Mouse (Mus musculus): ENCODE measurements around the gene Slc9a3r1. TPM values are rescaled to one million over a fixed set of nuclear protein-coding genes. Genes with fewer than 3 reads are reported as not detected.
A peak's percentile ranks its signal among the peaks of the same experiment; 100 is the strongest.

The Slc9a3r1 gene
- total RNA-seq, 2 experiments from 2014 or later: 20.4 to 28.3 TPM

DNA sequence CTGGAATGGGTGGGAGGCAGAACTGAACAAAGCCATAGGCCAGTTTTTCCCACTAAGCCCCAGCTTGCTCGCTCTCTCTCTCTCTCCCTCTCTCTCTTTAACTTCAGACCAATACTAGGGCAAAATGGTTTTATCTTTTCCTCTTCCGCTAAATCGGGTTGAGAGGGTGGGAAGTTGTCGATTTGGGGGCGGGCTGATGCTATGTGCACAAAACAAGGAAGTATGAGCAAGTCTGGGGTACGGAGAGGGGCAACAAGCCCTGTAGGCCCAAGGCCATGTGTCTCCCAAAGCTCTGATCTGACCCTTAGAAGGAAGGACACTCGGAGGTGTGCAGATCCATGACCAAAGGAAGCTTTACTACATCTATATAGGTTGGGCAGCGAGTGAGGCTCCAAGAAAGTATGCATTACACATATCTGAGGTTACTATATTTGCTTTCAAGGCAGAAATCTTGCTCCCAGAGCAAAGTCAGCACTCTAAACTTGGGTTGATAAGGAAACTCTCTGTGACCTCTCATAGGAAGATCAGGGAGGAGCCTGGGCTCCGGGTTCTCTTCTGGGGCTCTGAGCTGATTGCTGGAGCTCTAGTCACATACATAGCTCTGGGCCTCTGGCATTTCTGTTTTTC lies 1.4 kb upstream of the Slc9a3r1 start:
- no peak for ATAC-seq (replicated peaks; ENCODE audit: low FRiP score, low TSS enrichment, poor library complexity, severe bottlenecking)

DNA sequence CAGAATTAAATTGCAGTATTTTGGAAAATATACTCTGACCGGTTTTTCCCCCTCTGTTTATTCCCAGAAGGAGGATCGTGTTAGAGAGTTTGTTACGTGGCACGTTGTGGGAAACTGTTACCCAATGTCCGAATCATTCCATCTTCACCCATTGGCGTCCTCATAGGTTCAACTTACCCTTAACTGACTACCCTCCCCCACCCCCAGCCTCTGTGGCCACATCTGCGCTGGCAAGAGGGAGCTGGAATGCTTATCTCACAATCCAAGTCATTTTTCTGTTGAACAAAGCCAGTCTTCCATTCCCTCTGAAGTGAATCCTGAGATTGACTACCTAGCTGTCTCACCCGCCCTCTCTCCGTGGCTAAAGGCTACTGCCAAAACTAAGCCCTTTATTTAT lies 938 bp upstream of the Slc9a3r1 start:
- ATAC-seq (replicated peaks; ENCODE audit: low FRiP score, low TSS enrichment, poor library complexity, severe bottlenecking): no peak

DNA sequence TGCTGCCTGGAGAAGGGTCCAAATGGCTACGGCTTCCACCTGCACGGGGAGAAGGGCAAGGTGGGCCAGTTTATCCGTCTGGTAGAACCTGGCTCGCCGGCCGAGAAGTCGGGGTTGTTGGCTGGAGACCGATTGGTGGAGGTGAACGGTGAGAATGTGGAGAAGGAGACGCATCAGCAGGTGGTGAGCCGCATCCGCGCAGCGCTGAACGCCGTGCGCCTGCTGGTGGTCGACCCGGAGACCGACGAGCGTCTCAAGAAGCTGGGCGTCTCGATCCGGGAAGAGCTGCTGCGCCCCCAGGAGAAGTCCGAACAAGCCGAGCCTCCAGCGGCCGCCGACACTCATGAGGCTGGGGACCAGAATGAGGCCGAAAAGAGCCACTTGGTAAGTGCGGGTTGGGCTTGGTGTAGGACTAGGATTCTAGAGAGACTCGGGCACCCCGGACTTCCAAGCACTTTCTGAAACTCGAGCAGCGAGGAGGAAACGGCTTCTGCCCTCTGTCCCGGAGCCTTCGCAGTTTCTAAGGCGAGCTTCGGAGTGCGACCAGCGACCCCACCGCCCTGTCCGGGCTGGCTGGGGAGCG lies 518 bp downstream of the Slc9a3r1 start:
- ATAC-seq (replicated peaks; ENCODE audit: low FRiP score, low TSS enrichment, poor library complexity, severe bottlenecking): peak; percentile 12; the same call in 1 of the 2 replicates

DNA sequence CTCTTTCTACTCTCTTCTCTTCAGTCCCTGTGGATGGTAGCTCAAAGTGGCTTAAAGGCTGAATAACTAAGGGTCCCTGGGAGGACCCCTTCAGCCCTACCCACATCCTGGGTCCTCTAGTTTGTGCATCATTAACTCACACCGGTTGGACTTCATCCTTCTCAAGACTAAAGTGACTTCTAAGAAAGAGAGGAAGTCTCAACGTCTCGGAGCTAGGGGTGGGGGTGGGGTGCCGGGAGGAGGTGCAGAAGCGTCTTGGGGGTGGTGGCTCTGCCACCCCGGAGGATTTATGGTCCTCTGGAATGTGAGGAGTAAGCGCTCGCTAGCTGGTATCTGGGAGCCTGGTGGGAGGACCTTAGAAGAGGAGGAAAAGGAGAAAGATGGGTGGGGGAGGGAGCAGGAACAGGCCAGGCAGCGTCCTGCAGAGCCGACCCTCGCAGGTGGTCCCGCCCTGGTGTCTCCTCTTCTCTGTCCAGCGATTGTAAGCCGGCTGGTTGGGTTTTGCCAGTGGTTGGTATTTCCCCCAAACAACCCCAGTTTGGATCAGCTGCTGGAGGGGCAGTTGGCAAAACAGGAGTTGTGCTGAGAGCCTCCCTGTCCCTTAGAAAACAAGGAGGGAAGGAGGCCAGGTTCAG lies 1.3 kb downstream of the Slc9a3r1 start:
- no peak for ATAC-seq (replicated peaks; ENCODE audit: low FRiP score, low TSS enrichment, poor library complexity, severe bottlenecking)

DNA sequence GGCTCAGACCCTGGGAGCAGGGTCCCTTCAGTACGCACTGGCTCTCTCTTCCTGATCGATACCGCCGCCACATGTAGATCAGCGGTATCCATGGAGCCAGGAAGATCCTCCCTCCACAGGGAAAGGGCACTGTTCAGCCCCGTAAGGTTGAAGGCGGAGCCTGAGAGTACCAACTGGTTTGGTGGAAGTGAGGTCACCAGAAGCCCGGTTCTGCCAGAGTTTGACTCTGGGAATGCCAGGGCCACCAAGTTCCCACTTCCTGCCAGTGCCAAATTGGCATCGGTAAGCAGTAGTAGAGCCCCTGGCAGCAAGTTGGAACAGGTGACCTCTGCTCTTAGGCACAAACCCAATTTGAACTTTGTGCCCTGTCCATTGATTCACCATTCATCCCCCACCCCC lies 1.8 kb downstream of the Slc9a3r1 start:
- ATAC-seq (replicated peaks; ENCODE audit: low FRiP score, low TSS enrichment, poor library complexity, severe bottlenecking): no peak

DNA sequence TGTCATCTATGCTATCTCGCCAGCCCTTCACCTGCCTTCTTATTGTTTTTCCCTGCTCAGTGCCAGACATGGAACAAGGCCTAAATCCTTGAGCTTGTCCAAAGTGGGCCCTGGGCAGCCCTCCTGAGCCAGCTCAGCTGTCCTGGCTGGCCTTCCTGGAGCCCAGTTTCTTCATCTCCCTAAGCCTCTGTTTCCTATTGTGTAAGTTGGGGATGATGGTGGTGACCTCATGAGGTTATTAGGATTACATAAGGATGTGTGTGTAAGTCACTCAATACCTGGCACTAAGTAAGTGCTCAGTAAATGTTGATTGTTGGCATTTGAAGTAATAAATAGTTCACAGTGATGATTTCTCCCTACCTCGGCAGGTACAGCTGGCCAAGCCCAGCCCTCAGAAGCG lies 3.6 kb downstream of the Slc9a3r1 start:
- no peak for ATAC-seq (replicated peaks; ENCODE audit: low FRiP score, low TSS enrichment, poor library complexity, severe bottlenecking)

DNA sequence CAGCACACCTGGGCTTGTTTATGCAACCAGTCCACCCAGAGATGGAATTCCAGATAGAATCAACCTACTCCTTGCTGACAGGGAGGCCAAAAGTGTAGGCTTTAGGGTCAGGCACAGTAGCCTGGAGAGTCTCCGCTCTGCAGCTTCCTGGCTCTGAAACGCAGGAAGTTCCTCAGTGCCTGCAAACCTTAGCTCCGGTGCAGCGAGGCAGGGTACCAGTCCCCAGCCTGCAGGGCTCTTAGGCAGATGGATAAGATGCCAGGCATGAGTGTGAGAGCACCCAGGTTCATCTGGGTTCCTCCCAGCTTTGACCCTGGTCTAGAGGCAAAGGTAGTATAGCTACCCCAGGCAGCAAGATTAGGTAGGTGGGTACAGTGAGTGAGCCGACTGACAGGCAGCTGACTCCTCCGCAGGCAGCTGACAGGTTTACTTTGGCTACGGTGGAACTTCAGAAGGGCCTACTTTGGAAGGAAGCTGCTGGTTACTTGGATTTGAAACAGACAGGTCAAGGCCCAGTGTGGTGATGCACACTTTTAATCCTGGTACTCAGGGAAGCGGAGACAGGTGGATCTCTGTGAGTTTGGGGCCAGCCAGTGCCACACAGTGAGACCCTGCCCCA lies 4.6 kb downstream of the Slc9a3r1 start:
- ATAC-seq (replicated peaks; ENCODE audit: low FRiP score, low TSS enrichment, poor library complexity, severe bottlenecking): no peak

DNA sequence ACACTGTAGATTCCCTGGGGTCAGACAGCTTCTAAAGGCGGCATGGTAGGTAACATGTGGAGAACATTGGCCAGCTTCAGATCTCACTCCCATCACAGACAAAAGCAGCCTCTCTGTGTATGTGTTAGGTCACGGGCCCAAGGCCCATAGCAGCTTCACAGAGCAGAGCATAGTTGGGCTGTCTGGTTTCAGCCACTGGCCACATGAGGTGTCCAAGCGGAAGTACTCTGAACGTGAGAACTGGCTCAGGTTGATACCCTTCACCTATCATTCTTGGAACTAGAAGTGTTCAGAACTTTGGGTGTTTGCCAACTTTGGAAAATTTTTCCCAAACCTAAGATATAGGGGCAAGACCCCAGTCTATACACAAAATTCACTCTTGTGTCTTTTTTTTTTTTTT lies 6.3 kb downstream of the Slc9a3r1 start:
- no peak for ATAC-seq (replicated peaks; ENCODE audit: low FRiP score, low TSS enrichment, poor library complexity, severe bottlenecking)

DNA sequence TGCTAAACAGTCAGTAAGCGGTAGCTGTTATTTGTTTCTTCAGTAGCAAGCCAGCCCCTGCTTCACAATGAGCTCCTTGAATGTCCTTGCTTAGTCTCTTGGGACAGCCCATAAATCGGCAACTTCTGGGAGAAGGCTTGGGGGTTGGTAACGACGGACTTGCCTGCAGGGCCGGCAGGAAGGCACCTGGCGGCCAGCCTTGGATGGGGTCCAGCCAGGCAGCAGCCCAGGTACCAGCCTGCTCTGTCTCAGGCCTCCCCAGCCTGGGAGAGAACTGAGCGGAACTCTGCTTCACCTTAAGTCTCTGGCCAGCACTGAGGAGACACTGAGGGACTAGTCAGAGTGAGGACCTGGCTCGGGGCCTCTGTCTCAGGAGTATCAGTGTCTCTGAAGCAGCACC lies 8.0 kb downstream of the Slc9a3r1 start:
- ATAC-seq (replicated peaks; ENCODE audit: low FRiP score, low TSS enrichment, poor library complexity, severe bottlenecking): no peak

DNA sequence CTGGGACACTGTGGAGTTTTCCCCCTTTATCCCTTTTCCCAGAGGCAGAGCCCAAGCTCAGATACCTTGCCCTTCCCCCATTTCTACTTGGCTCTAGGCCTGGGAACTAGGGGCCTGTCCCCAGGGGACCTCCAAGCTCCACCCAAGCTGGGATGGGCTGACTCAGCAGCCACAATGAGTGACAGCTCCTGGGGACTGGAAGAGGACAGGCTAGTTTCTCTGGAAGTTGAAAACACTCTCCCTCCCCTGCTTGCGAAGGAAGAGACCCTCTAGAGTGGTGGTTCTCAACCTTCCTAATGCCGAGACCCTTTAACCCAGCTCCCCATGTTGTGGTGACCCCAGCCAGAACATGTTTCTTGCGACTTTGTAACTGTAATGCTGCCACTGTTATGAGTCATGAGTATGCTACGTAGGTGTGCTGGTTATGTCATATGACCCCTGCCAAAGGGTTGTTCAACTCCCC lies 9.7 kb downstream of the Slc9a3r1 start:
- ATAC-seq (replicated peaks; ENCODE audit: low FRiP score, low TSS enrichment, poor library complexity, severe bottlenecking): peak; percentile 44; the same call in 1 of the 2 replicates

DNA sequence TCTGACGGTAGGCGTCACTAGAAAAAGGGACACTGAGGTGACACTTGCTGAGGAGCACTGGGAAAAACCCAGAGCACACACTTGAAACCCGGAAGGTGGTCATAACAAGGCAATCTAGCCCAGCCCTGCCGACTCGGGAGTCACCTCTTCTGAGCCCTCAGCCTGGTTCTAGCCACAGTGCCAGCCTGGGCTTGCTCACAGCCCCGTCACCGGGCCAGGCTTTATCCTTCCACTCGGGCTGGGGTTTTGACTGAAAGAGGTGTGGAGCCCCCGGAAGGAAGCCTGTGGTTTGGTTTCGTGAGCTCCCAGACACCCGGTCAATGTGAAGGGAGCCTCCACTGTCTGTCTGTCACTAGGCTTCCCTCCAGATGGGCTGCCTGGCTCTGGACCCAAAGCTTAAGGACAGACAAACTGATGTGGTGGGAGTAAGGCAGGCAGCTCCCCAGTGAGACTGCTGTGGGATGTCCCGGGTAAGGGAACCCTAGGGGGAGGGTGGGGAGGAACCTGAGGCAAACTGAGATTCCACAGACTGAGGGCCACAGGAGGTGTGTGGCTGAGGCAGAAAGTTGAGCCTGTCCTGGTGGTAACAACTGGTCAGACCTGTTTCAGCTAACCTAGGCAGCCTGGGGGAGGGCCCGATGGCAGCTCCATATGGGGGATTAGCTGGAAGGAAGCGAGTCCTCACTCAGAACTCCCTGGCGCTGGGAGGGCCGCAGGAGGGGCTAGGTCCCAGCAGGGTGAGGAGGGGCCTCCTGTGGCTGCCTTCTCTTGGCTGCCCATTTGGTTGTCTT lies 10.6 kb downstream of the Slc9a3r1 start:
- peak; percentile 32; the same call in 1 of the 2 replicates for ATAC-seq (replicated peaks; ENCODE audit: low FRiP score, low TSS enrichment, poor library complexity, severe bottlenecking)

DNA sequence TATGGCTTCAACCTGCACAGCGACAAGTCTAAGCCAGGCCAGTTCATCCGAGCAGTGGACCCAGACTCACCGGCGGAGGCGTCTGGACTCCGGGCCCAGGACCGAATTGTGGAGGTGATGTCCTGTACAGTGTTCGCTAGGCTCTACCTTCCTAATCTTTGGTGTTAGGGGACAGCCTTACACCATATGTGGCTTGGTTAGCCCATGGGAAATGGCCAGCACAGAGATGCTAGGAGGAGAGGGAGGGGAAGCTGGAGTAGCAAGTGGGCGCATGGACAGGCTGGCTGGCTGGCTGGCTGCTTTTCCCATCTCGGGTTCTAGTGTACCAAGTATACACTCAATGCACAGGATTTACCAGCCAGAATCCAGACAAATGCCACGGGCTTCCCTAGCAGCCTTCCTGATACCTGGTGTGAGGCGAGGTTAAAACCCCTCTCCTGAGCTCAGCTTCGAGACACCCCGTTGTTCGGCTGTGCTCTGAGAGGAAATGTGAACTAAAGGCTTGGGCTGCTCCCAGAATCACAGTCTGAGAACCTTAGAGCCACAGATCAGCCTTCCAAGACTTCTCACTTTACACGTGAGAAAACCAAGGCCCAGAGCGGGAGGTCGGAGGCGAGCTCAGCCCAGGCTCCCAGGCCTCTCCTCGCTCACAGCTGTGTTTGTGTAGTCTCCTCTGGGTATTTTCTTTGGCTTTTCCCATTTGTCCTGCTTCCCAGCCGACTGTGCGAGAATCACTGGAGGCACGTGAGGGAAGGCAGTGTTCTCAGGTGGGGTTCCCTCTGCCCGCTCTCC lies 13.5 kb downstream of the Slc9a3r1 start:
- no peak for ATAC-seq (replicated peaks; ENCODE audit: low FRiP score, low TSS enrichment, poor library complexity, severe bottlenecking)

DNA sequence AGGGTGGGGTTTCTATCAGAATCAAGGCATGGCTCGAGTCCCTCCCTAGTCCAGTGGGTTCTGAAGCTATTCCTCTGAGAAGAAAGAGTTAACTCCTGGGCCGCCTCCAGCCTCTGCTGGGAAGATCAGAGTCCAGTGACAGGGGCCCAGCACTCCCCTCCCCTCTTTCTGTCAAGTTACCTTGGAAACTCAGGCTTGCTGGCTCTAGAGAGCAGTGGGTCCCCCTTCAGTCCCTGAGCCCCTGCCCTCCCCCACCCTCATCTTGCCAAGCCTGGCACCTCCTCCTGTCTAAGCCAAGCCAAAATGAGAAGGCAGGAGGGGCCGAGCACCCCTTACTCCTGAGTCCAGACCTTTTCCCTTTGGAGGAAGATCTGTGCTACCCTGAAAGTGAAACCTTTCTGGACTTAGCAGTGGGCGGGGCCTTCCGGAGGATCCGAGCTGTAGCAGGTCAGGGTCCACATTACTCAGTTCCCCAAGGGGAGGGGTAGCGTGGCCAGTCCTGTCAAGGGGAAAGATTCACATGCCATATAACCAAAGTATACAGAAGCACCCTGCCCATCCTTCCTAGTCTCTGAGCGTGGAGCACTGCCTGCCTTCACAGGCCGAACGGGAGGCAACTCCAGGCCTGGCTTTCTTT lies 14.5 kb downstream of the Slc9a3r1 start:
- no peak for ATAC-seq (replicated peaks; ENCODE audit: low FRiP score, low TSS enrichment, poor library complexity, severe bottlenecking)

DNA sequence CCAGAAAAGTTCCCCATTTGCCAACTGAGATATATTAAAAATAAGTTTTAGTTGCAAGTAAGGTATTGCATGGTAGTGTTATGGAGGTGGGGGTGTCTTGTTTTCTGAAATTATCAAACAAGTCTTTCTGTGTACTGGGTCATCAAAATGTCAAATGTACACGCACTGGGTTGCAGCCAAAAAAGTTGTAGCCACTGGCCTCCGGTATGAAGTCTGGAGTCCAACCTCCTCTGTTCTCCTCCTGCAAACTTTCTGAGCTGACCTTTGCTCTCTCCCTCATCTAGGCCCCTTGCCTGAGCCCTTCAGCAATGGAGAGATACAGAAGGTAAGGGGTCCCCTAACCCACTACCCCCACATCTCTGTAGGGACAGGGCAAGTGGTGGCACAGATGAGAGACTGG lies 15.6 kb downstream of the Slc9a3r1 start:
- no peak for ATAC-seq (replicated peaks; ENCODE audit: low FRiP score, low TSS enrichment, poor library complexity, severe bottlenecking)

DNA sequence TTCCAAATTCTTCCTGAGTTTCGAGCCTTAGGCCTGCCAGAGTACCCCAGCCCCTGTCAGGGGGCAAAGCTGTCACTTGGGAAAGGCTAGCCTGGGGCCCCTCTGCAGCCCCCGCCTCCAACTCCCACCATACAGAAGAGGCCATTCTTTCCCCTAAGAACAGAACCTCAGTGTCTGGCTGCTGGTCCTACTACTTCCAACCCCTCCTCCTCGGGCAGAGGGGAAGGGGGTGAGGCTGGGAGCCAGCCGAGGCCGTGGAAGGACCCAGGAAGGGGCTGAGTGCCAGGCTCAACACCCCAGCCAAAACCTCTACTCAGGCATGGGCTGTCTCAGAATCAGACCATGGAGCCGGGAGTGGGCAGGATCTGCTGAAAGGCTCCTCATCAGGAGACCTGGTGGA lies 16.1 kb downstream of the Slc9a3r1 start:
- ATAC-seq (replicated peaks; ENCODE audit: low FRiP score, low TSS enrichment, poor library complexity, severe bottlenecking): no peak

DNA sequence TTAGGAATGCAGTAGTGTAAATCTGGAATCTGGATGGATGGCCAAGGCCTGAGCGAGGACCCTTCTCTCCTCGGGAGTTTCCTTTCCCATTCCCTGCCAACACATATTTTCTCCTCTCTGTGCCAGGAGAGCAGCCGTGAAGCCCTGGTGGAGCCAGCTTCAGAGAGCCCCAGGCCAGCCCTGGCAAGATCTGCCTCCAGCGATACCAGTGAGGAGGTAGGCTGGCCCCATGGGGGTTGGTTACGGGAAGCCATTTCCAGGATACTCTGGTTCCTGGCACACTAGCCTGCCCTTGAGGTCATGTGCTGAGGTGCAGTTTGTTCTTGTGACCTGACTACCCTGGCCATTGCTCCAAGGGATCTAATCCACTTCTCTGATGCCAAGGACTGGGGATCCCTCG lies 16.7 kb downstream of the Slc9a3r1 start:
- ATAC-seq (replicated peaks; ENCODE audit: low FRiP score, low TSS enrichment, poor library complexity, severe bottlenecking): no peak

DNA sequence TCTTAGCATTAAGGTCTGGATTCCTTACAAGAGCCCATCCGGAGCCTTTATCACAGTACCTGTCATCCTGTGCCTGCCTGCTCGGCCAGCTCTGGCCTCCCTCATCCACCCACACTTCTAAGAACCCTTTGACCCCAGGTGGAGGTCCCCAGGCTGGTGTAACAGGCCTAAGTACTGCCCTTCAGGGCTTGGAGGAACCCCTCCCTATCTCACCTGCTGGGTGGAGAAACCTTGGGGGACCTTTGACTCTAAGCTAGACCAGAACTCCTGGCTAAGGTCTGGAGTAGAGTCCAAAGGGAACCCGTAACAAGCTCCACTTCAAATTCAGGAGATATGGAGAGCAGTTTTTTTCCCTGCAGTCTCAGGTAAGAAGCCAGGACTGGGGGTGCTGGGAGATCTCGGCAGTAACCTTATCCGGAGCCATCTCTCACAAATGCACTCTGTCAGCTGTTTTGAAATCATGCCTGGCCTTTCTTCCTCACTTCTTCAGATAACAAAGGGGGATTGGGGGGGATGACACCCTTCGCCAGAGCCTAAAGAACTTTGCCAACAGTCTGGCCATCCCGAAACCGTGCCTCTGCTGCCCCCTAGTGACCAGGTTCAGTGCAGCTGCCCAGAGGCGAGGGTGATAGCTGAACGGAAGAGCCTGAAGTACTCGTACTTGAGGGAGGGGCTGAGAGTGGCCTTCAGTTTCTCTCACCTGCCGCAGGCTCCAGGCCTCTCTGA lies 18.9 kb downstream of the Slc9a3r1 start:
- peak; percentile 56 for ATAC-seq (replicated peaks; ENCODE audit: low FRiP score, low TSS enrichment, poor library complexity, severe bottlenecking)

DNA sequence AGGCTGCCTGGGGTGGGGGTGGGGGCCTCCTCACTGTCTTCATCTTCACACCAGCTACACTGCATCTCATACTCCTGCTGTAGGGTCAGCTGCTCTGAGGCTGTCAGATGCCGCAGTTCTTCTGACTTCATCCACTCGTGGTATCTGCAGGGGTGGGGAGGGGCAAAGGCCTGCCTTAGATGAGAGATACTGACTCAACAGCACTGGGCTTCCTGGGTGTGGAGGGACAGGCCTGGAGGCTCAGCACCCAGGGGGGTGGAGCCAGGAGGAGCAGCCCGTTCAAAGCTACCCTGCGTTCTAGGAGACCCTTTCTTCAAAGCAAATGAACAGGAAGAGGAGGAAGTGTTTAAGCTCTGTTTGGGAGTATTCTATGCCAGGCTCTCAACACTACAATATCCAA lies 21.8 kb downstream of the Slc9a3r1 start:
- ATAC-seq (replicated peaks; ENCODE audit: low FRiP score, low TSS enrichment, poor library complexity, severe bottlenecking): no peak
